Mouse (Mus musculus): ENCODE measurements around the gene Fam71b. TPM values are rescaled to one million over a fixed set of nuclear protein-coding genes. Genes with fewer than 3 reads are reported as not detected.

Fam71b gene
- polyA plus RNA-seq, 1 experiment from 2014 or later = not detected

DNA sequence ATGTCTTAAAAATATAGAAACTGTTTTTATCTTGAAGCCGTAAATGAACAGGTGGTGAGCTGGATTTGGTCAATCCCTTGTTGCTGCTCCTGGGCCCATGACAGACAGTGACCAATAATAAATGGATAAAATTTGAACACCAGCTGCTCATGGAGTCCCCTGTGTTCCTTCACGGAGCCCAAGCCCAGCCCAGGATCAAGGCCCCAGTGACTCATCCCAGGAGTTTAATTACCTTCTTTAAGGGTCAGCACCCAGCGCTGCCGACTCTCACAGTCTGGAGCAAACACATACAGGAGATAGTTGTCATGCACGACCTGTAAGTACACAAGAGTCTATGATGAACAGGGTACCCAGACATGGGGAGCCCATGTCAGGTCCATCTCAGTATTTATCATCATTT lies 30.6 kb upstream of the Fam71b start:
- Histone ChIP-seq H3K9ac (ENCODE audit: low read depth, low read length) (no peak overlapping the region), H3K36me3 (ENCODE audit: control insufficient read depth, insufficient read depth, low read length) (no peaks in the 10 kb centered on the region), H3K4me3 (ENCODE audit: low read length) (no peak overlapping the region), H3K4me1 (ENCODE audit: control insufficient read depth, insufficient read depth, low read length) (no peaks in the 10 kb centered on the region), H3K4me2 (replicated peaks; ENCODE audit: low read depth, low read length) (no peak overlapping the region), H3K27ac (ENCODE audit: low read depth, low read length) (no peak overlapping the region), H3K9me3 (ENCODE audit: control insufficient read depth, low read length) (no peaks in the 10 kb centered on the region), H3K27me3 (ENCODE audit: control insufficient read depth, insufficient read depth, low read length) (no peaks in the 10 kb centered on the region)
- ATAC-seq (ENCODE audit: low FRiP score, low TSS enrichment) = no peak
- 59% methylated on average over 5 of the region's 5 CpGs for WGBS

DNA sequence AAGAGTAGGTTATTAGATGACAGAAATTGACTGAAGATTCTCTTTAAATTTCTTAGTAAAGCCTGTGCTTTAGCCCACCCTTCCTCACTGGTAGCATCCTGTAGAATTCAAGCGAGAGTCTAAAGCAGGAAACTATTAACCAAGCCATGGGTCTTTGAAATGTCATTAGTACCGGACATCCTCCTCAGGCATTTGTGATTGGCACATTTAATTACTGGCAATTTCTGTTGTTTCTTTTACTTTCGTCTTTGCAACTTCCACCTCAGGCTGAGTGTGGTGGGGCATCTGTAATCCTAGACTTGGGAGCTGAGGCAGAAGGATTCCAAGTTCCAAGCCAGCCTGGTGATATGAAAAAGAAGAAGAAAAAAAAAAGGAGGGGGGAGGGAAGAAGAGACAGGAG lies 30.0 kb upstream of the Fam71b start:
- Histone ChIP-seq H3K4me2 (replicated peaks; ENCODE audit: low read depth, low read length) (no peak overlapping the region), H3K27ac (ENCODE audit: low read depth, low read length) (no peak overlapping the region), H3K9ac (ENCODE audit: low read depth, low read length) (no peak overlapping the region), H3K4me1 (ENCODE audit: control insufficient read depth, insufficient read depth, low read length) (no peaks in the 10 kb centered on the region), H3K27me3 (ENCODE audit: control insufficient read depth, insufficient read depth, low read length) (no peaks in the 10 kb centered on the region), H3K36me3 (ENCODE audit: control insufficient read depth, insufficient read depth, low read length) (no peaks in the 10 kb centered on the region), H3K4me3 (ENCODE audit: low read length) (no peak overlapping the region), H3K9me3 (ENCODE audit: control insufficient read depth, low read length) (no peaks in the 10 kb centered on the region)
- WGBS = 34% methylated on average over 3 of the region's 3 CpGs
- ATAC-seq (ENCODE audit: low FRiP score, low TSS enrichment) = no peak

GRCm38 (mm10) chr11:46370457-46370856 lies 25.9 kb upstream of the Fam71b start:
- 89% methylated on average over 4 of the region's 4 CpGs for WGBS
- no peak overlapping the region for H3K4me2 ChIP-seq (replicated peaks; ENCODE audit: low read depth, low read length)
- no peaks in the 10 kb centered on the region for H3K27me3 ChIP-seq (ENCODE audit: control insufficient read depth, insufficient read depth, low read length)
- H3K27ac ChIP-seq (ENCODE audit: low read depth, low read length) = no peak overlapping the region
- no peaks in the 10 kb centered on the region for H3K4me1 ChIP-seq (ENCODE audit: control insufficient read depth, insufficient read depth, low read length)
- H3K36me3 ChIP-seq (ENCODE audit: control insufficient read depth, insufficient read depth, low read length) = no peaks in the 10 kb centered on the region
- H3K9ac ChIP-seq (ENCODE audit: low read depth, low read length) = no peak overlapping the region
- ATAC-seq (ENCODE audit: low FRiP score, low TSS enrichment) = no peak
- H3K4me3 ChIP-seq (ENCODE audit: low read length) = no peak overlapping the region
- no peaks in the 10 kb centered on the region for H3K9me3 ChIP-seq (ENCODE audit: control insufficient read depth, low read length)

DNA sequence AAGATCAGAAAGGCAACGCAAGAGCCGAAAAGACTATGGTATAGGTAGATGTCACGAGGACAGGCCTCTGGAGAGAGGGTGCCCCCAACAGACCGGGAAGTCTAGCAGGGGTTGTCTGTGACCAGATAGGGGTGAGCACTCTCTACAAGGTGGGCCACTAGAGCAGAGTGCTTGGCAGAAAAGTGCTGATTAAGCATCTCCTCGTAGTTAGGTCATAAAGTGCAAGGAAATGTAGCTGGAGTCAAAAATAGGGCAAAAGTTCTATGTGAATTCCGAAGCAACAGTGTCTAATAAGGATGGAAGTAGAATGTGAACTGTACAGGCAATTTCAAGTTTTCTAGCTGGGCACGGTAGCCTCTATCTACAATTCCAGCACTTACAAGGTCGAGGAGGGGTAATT lies 25.1 kb upstream of the Fam71b start:
- no peak overlapping the region for H3K27ac ChIP-seq (ENCODE audit: low read depth, low read length)
- H3K36me3 ChIP-seq (ENCODE audit: control insufficient read depth, insufficient read depth, low read length) = no peaks in the 10 kb centered on the region
- H3K27me3 ChIP-seq (ENCODE audit: control insufficient read depth, insufficient read depth, low read length) = no peaks in the 10 kb centered on the region
- H3K9me3 ChIP-seq (ENCODE audit: control insufficient read depth, low read length) = no peaks in the 10 kb centered on the region
- 91% methylated on average over 8 of the region's 8 CpGs for WGBS
- H3K4me2 ChIP-seq (replicated peaks; ENCODE audit: low read depth, low read length) = no peak overlapping the region
- H3K4me3 ChIP-seq (ENCODE audit: low read length) = no peak overlapping the region
- H3K4me1 ChIP-seq (ENCODE audit: control insufficient read depth, insufficient read depth, low read length) = no peaks in the 10 kb centered on the region
- H3K9ac ChIP-seq (ENCODE audit: low read depth, low read length) = no peak overlapping the region
- ATAC-seq (ENCODE audit: low FRiP score, low TSS enrichment) = no peak

DNA sequence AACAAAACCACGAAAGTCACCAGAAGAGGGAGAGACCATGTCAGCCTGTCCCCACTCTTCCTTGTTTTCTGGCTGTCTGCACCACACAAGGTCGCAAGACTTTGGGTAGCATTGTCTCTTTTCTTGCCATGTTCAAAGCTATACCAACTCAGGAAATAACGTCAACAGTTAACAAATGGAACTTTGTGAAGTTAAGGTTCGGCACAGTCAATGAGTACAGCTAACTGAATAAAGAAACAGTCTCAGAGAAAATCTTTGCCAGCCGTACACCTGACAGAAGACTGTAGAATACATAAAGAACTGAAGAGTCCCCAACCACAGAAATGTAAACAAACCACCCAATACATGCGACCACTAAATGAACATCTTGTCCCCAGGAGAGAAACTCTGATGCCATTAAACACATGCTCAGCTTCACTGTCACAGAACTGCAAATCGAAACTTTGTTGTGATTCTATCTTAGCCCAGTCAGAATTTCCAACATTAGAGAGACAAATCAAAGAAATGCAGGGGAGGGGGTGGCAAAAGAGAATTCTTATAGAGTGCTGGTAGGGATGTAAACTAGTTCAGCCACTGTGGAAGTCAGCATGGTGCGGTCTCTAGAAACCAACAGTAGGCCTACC lies 23.9 kb upstream of the Fam71b start:
- Histone ChIP-seq H3K4me3 (ENCODE audit: low read length) (no peak overlapping the region), H3K4me2 (replicated peaks; ENCODE audit: low read depth, low read length) (no peak overlapping the region), H3K27ac (ENCODE audit: low read depth, low read length) (no peak overlapping the region), H3K9me3 (ENCODE audit: control insufficient read depth, low read length) (no peaks in the 10 kb centered on the region), H3K9ac (ENCODE audit: low read depth, low read length) (no peak overlapping the region), H3K4me1 (ENCODE audit: control insufficient read depth, insufficient read depth, low read length) (no peaks in the 10 kb centered on the region), H3K27me3 (ENCODE audit: control insufficient read depth, insufficient read depth, low read length) (no peaks in the 10 kb centered on the region), H3K36me3 (ENCODE audit: control insufficient read depth, insufficient read depth, low read length) (no peaks in the 10 kb centered on the region)
- ATAC-seq (ENCODE audit: low FRiP score, low TSS enrichment) = no peak
- 87% methylated on average over 8 of the region's 8 CpGs for WGBS

DNA sequence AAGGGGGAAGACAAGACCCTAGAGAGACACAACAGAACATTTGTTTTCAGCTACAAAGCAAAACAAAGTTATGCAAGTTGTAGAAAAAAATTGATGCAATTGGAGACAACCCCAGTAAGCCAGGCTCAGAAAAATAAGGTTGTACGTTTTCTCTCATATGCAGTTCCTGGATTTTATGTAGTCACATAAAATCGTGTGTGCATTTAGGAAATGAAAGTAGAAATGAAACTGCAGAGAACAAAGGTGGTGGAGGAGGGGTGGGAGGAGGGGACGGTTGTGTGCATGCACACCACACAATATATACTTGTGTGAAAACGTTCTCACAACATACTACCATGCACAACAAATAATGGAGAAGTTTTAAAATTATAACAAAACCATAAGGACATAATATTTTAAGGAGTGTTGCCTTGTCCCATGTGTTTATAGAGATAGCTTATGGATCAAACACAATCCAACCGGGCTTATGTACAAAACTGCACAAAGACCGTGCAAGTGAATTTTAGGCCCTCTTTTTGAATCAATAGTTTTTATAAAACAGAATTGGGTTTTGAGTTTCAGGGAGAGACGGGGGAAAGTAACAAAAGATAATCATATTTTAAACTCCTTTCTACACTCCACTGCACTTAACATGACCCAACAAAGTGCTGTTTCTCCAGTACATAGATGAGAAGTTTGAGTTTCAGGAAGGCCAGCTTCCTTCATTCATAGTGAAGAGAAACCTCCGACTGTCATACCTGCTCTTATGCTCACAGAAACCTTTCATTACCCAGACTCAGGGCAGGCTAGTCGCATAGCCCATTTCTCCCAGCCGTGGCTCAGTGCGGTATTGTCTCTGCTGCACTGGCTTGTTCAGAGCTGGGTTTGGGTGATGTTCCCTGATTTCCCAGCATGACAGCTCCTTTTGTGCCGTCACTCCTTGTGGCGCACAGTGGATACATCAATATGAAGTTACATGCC lies 23.0 kb upstream of the Fam71b start:
- Histone ChIP-seq H3K9me3 (ENCODE audit: control insufficient read depth, low read length) (no peaks in the 10 kb centered on the region), H3K4me1 (ENCODE audit: control insufficient read depth, insufficient read depth, low read length) (no peaks in the 10 kb centered on the region), H3K27ac (ENCODE audit: low read depth, low read length) (no peak overlapping the region), H3K27me3 (ENCODE audit: control insufficient read depth, insufficient read depth, low read length) (no peaks in the 10 kb centered on the region), H3K4me2 (replicated peaks; ENCODE audit: low read depth, low read length) (no peak overlapping the region), H3K9ac (ENCODE audit: low read depth, low read length) (no peak overlapping the region), H3K4me3 (ENCODE audit: low read length) (no peak overlapping the region), H3K36me3 (ENCODE audit: control insufficient read depth, insufficient read depth, low read length) (no peaks in the 10 kb centered on the region)
- ATAC-seq (ENCODE audit: low FRiP score, low TSS enrichment) = no peak
- 79% methylated on average over 13 of the region's 13 CpGs for WGBS

GRCm38 (mm10) chr11:46375015-46375414 lies 21.3 kb upstream of the Fam71b start:
- Histone ChIP-seq H3K9ac (ENCODE audit: low read depth, low read length) (no peak overlapping the region), H3K27ac (ENCODE audit: low read depth, low read length) (no peak overlapping the region), H3K4me1 (ENCODE audit: control insufficient read depth, insufficient read depth, low read length) (no peaks in the 10 kb centered on the region), H3K36me3 (ENCODE audit: control insufficient read depth, insufficient read depth, low read length) (no peaks in the 10 kb centered on the region), H3K9me3 (ENCODE audit: control insufficient read depth, low read length) (no peaks in the 10 kb centered on the region), H3K4me3 (ENCODE audit: low read length) (no peak overlapping the region), H3K4me2 (replicated peaks; ENCODE audit: low read depth, low read length) (no peak overlapping the region), H3K27me3 (ENCODE audit: control insufficient read depth, insufficient read depth, low read length) (no peaks in the 10 kb centered on the region)
- ATAC-seq (ENCODE audit: low FRiP score, low TSS enrichment) = no peak
- 81% methylated on average over 8 of the region's 8 CpGs for WGBS

GRCm38 (mm10) chr11:46377316-46377715 lies 19.0 kb upstream of the Fam71b start:
- H3K9ac ChIP-seq (ENCODE audit: low read depth, low read length) = no peak overlapping the region
- H3K27me3 ChIP-seq (ENCODE audit: control insufficient read depth, insufficient read depth, low read length) = no peaks in the 10 kb centered on the region
- 85% methylated on average over 1 of the region's 1 CpGs for WGBS
- H3K4me2 ChIP-seq (replicated peaks; ENCODE audit: low read depth, low read length) = no peak overlapping the region
- H3K27ac ChIP-seq (ENCODE audit: low read depth, low read length) = no peak overlapping the region
- H3K9me3 ChIP-seq (ENCODE audit: control insufficient read depth, low read length) = no peaks in the 10 kb centered on the region
- no peaks in the 10 kb centered on the region for H3K4me1 ChIP-seq (ENCODE audit: control insufficient read depth, insufficient read depth, low read length)
- no peak for ATAC-seq (ENCODE audit: low FRiP score, low TSS enrichment)
- H3K36me3 ChIP-seq (ENCODE audit: control insufficient read depth, insufficient read depth, low read length) = no peaks in the 10 kb centered on the region
- no peak overlapping the region for H3K4me3 ChIP-seq (ENCODE audit: low read length)
